Mouse (Mus musculus) neural tube, embryonic 14.5 days (tissue): ENCODE data around the gene Ubr1. TPM values are rescaled to one million over a fixed set of nuclear protein-coding genes. Genes with fewer than 3 reads are reported as not detected.

Source experiments
- ATAC-seq: fragments of 200-750 bp; cut with Nextera tagmentation; 2 replicates; pipeline ENCODE4 v1.8.0; 2017; ENCODE audit warnings: low read depth, mild to moderate bottlenecking, moderate TSS enrichment, moderate library complexity
- H3K27ac ChIP-seq: fragments of 300-500 bp; sonication (generic); 2 replicates; pipeline ENCODE4 v1.5.1; 2014; ENCODE audit warnings: low read depth, mild to moderate bottlenecking, control low read depth, low read length, moderate library complexity, mixed read lengths
- H3K27me3 ChIP-seq: fragments of 300-500 bp; sonication (generic); 2 replicates; pipeline ENCODE4 v1.6.1; 2014; ENCODE audit warnings: low read length; ENCODE audit not compliant: control insufficient read depth, insufficient read depth
- H3K36me3 ChIP-seq: fragments of 300-500 bp; sonication (generic); 2 replicates; pipeline ENCODE4 v1.6.1; 2014; ENCODE audit warnings: low read length, mixed read lengths; ENCODE audit not compliant: control insufficient read depth, insufficient read depth
- H3K4me1 ChIP-seq: fragments of 300-500 bp; sonication (generic); 2 replicates; pipeline ENCODE4 v1.6.1; 2014; ENCODE audit warnings: low read length; ENCODE audit not compliant: control insufficient read depth, insufficient read depth
- H3K4me2 ChIP-seq: fragments of 300-500 bp; sonication (generic); 2 replicates; pipeline ENCODE4 v1.6.1; 2014; ENCODE audit warnings: mild to moderate bottlenecking, low read depth, low read length, control low read depth
- H3K4me3 ChIP-seq: fragments of 300-500 bp; sonication (generic); 2 replicates; pipeline ENCODE4 v1.5.1; 2014; ENCODE audit warnings: low read depth, low read length, control low read depth, mixed read lengths
- H3K9ac ChIP-seq: fragments of 300-500 bp; sonication (generic); replicated peaks from 2 replicates; pipeline ENCODE4 v1.6.1; 2014; ENCODE audit warnings: low read depth, mild to moderate bottlenecking, control low read depth, low read length, mixed read lengths
- H3K9me3 ChIP-seq: fragments of 300-500 bp; sonication (generic); 2 replicates; pipeline ENCODE4 v1.6.1; 2016; ENCODE audit warnings: low read length; ENCODE audit not compliant: control insufficient read depth
- WGBS: fragments of 180-500 bp; shearing (Covaris S2); extraction: QIAGEN DNeasy Blood & Tissue Kit; methylation state at CpG from one replicate; pipeline ENCODE4 v1.1.7; 2014; 5-methylcytosine and 5-hydroxymethylcytosine counted together
- microRNA-seq: library from miRNA; unstranded; fragments of <30 nt; microRNA quantifications from one replicate; pipeline ENCODE4, GENCODE M21; 2016
- polyA plus RNA-seq: library from polyadenylated mRNA; unstranded; fragments of >200 nt; fragmentation: Nextera tagmentation; extraction: Ambion mirVana; gene quantifications from 2 replicates; pipeline ENCODE4 v1.2.1, GENCODE M21; 2014

Gene Ubr1
- polyA plus RNA-seq, 1 experiment from 2014 or later: 37.9 TPM

- ATAC-seq: no peak
- H3K9me3 ChIP-seq: no peaks in the 10 kb centered on the region
- H3K27ac ChIP-seq: no peak overlapping the region
- H3K36me3 ChIP-seq: no peaks in the 10 kb centered on the region
- no peaks in the 10 kb centered on the region for H3K4me1 ChIP-seq
- no peak overlapping the region for H3K9ac ChIP-seq
- no peak overlapping the region for H3K4me3 ChIP-seq
- no peaks in the 10 kb centered on the region for H3K27me3 ChIP-seq
- no peak overlapping the region for H3K4me2 ChIP-seq
- 59% methylated on average over 1 of the region's 1 CpGs for WGBS
Measured at GRCm38 (mm10) chr2:120826936-120827638, 143.4 kb downstream of the Ubr1 start.

Small RNA genes within 50 kb of the gene (microRNA-seq; reads per million reads assigned to microRNA genes)
- not detected for gene Gm44325

Other genes starting within 250 kb of the Ubr1 start
- 7.8 and 9.5 TPM in 2 replicates for gene Cdan1, start 120.6 kb downstream of the Ubr1 start, polyA plus RNA-seq
- gene Ttbk2, start 120.1 kb downstream of the Ubr1 start, polyA plus RNA-seq: 19.1 and 21.9 TPM in 2 replicates
- gene Tmem62, start 6.3 kb upstream of the Ubr1 start, polyA plus RNA-seq: 22.1 and 22.6 TPM in 2 replicates
- 94.2 and 98.9 TPM in 2 replicates for gene Ccndbp1, start 37.7 kb upstream of the Ubr1 start, polyA plus RNA-seq
- 0.27 and 0.73 TPM in 2 replicates for gene Epb42, start 66.4 kb upstream of the Ubr1 start, polyA plus RNA-seq
- 0.10 and 0.17 TPM in 2 replicates for gene Tgm5, start 115.1 kb upstream of the Ubr1 start, polyA plus RNA-seq
- not detected in 2 replicates for gene Tgm7, start 139.1 kb upstream of the Ubr1 start, polyA plus RNA-seq
- gene Adal, start 169.7 kb upstream of the Ubr1 start, polyA plus RNA-seq: 33.0 and 34.3 TPM in 2 replicates
- 20.0 and 21.1 TPM in 2 replicates for gene Lcmt2, start 169.9 kb upstream of the Ubr1 start, polyA plus RNA-seq
- 44.3 and 56.5 TPM in 2 replicates for gene Tubgcp4, start 199.9 kb upstream of the Ubr1 start, polyA plus RNA-seq
- 7.7 and 9.2 TPM in 2 replicates for gene Zscan29, start 200.4 kb upstream of the Ubr1 start, polyA plus RNA-seq